Mouse (Mus musculus) testis, postnatal 10 days (tissue): ENCODE data around the gene Tmem191c.

Experiments used
- DNase-seq: peaks from one replicate; pipeline ENCODE4 v3.0.0; 2021; ENCODE audit warnings: low spot score

Tmem191c gene

DNA sequence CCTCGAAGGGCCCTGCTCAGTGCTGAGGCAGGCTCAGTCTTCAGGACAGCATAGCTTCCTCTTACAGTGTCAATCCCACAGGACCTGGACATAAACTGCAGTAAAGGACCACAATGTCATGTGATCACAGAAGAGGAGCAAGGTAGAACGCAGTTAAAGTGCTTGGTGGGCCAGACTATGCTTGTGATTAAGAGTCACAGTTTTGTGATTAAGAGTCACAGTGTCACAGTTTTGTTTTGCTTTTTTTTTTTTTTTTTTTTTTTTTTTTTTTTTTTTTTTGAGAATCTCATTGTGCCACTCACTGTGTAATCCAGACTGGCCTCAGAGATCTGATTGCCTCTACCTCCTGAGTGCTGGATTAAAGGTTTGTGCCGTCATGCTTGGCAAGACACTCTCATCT, 9.8 kb upstream of the Tmem191c start:
- no peak for DNase-seq

DNA sequence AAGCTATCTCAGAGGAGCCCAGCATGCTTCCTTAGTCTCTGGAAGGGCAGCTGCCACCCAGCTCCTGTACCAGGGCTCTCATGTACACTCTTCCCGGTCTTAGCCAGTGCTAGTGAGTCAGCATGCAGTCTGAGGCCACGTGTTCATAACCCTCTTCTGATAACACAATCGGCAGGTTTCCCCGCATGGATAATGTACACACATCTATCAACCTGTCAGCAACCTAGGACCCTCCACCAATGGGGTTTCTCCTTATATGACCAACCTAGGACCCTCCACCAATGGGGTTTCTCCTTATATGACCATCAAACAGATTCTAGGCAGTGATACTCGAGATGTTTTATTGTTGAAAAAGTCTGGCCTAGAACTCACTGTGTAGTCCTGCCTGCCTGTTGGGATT, 7.9 kb upstream of the Tmem191c start:
- no peak for DNase-seq

DNA sequence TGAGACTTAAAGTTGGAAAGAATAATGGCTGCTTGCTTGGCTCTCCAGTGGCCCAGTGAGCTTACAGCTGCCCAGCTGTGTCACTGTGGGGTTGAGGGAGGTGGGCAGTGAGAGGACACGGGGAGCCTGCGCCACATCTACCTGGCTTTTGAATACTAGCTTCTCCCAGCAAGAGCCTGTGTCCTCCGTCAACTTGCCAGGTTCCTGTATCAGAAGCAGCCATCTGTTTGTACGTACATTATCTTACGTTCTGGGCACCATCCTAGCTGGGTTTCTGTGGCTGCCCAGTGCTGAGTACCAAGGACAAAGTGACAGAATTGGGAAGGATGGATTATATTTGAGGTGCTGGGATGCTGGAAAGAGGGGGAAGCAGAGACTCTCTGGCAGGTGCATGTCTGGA, 6.0 kb upstream of the Tmem191c start:
- DNase-seq, result no peak

DNA sequence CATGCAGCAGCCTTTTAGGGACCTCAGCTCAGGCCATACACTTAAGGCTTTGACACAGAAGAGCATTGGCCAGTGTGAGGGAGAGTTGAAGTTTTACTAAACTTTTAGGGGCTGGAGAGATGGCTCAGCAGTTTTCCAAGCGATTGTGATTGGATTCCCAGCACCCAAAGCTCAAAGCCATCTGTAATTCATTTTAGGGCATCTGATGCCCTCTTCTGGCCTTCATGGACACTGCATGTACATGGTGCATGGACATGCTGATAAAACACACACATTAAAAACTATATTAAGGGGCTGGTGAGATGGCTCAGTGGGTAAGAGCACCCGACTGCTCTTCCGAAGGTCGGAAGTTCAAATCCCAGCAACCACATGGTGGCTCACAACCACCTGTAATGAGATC, 4.8 kb upstream of the Tmem191c start:
- DNase-seq, result no peak

DNA sequence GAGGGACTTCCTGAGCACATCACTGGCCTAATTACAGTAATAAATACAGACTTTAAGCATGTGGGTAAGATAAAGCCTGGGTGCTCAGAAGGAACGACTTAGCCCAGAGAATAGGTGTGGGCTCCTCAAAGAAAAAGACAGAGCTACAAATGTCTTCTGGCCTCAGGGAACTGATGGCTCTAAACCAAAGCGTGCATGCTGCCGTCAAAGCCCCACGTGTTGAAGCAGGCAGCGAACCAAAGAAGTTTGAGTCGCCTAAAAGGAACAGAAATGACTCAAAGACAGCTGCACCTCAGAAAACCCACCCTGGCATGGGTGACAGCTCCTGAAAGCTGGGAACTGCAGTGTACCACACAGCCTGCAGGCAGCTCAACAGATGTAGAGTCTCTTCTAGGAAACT, 4.0 kb upstream of the Tmem191c start:
- no peak for DNase-seq

DNA sequence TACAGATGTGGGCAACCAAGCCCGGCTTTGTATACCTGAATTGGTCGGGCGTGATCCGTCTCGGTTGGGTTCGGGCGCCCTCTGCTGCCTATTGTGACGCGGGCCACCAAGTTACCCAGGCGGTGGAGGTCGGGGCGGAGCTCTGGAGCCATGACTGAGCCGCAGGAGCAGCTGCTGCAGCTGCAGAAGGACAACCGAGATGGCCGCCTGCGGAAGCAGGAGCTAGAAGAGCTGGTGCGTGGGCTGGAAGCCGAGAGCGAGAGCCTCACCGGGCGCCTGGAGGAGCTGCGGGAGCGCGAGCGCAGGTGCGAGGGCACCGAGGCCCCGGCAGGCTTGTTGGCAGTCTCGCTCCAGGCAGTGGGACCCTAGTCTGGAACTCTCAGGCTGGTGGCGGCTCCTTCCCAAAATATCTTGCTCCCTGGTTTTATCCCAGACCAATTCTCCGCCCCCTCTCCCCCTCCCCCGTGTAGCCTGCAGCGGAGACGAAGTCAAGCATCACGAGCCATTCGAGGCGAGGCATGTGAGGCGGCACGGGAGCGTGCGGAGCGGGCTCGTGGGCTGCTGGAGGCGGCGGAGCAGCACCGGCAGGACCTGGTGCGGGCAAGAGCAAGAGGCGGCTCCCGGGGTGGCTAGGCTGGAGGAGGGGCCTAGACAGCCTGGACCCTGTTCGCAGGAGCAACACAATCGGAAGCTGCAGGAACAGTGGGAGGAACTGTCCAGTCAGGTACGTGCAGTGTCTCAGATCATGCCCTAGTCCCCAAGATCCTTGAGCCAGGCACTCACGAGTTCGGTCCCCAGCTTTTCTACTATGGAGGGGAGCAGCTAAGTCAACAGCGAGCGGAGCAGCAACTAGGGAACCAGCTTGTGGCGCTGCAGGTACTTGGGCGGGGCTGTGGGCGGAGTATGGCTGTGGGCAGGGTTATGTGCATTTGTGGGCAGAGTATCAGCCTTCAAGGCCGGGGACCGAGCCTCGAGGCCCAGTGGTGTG, 581 bp downstream of the Tmem191c start:
- peak; percentile 96 for DNase-seq

DNA sequence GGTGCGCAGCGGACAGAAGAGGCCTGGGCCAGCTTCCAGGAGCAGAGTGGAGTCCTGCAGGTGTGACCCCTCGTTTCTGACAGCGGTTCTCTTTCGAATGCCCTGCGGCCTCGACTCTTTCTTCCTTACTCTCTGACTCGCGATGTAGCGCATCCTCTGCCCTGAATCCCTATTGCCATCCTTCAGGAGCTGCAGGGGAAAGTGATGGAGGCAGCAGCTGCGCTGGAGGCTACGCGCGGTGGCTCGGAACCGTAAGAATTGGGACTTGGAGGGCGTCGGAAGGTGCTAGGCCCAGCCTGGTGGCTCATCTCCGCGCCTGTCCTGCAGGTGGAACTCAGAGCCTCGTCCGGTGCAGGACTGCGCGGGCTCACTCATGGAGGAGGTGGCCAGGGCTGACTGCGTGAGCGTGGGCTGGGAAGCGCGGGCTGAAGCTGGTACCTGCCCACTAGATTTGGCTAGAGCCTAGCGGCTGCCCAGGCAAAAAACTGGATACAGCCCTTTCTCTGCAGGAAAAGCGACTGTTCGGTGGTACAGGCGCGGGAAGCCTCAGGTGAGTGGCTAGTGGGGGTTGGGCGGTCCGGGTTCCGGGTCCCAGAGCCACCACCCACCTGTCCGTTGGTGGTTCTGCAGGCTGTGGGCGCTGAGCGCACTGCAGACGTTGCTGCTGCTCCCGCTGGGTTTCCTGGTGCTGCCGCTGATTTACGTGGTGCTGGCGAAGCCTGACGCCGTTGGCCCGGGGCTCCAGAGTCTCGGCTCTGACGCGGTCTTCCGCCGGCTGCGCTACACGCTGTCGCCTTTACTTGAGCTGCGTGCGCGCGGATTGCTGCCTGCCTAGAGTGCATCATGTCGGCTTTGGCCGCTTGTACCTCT, 1.7 kb downstream of the Tmem191c start:
- peak; percentile 53 for DNase-seq

DNA sequence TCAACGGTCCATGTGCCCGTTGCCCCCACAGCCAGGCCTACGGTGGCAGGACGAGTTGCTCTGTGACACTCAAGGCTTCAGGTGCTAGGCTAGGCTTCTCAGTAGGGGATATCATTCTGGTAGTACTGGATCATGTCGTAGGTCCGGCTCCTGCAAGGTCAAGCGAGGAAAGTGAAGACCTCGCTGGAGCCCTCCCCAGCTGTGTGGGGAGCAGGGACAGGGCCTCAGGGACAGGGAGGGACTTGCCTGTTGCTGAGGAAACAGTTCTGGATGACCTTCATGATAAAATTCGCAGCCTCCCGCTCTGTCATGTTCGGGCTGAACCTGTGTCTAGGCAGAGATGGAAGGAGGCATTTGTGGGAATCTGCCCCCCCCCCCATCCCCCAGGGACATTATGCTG, 4.6 kb downstream of the Tmem191c start:
- no peak for DNase-seq

DNA sequence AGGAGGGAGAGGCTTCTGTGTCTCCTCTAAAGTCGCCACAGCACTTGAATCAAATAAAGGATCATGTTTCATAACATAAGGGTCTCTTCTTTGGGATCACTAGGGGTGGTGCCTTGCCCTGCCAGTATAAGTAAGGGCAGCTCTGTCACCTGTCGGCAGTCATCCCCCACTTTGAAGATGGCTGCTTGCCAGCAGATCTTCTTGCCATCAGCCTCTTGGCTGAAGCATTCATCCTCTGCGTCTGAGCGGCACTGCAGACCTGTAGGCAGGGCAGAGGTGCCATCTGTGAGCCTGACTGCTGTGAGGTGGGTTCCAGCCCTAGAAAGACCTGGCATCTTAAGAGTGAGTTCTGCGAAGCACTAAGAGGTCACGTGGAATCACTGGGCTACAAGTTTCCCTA, 7.3 kb downstream of the Tmem191c start:
- DNase-seq, result no peak

DNA sequence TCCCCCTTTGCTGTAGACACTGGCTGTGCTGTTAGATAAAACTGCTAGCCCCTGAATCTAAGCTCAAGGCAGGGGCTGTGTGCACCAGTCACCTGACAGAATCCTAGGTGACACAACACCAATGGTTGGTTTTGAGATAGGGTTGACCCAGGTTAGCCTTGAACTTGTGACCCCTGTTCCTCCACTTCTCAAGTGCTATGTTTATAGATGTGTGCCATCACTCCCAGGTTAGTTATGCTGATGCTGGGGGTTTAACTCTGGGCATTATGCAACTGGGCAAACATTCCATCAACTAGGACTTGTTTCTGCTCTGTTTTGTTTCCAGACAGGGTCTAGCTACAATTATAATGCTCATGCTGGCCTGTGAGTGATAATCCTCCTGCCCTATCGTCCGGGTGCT, 11.2 kb downstream of the Tmem191c start:
- no peak for DNase-seq

DNA sequence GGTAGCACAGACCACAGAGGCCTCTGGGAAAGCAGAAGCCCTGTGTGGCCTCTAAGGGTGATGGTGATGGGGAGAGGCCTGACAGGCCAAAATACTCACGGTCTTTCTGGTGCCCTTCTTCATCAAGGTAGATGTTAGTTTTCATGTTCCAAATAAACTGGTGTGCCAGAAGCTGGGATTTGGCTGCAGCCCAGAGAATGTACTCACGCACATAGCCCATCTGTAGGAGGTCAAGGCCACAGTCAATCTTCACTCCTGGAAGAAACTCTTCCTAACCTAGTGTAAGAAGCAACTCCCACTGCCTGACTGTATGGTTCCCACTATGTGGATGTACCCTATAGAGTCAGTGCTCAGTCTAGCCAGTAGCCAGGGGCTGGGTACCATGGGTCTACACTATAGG, 15.1 kb downstream of the Tmem191c start:
- DNase-seq, result no peak

DNA sequence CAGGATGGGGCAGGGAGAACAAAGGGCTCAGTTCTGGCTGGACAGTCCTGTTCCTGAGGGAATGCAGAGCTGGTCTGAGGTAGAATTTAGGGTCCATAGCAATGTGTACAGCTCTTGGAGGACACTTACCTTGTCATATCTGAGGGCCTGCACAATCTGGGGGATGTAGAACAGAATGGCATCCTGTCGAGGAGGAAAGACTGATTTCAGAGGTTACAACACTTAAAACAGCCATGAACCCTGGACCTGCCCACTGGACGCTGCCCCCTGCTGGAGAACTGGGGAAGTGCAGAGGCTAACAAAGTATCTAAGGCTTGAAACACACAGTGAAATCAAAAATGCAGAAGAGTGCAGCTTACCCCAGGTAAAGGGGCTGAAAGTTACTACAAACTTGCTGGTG, 16.9 kb downstream of the Tmem191c start:
- DNase-seq, result peak; percentile 88

DNA sequence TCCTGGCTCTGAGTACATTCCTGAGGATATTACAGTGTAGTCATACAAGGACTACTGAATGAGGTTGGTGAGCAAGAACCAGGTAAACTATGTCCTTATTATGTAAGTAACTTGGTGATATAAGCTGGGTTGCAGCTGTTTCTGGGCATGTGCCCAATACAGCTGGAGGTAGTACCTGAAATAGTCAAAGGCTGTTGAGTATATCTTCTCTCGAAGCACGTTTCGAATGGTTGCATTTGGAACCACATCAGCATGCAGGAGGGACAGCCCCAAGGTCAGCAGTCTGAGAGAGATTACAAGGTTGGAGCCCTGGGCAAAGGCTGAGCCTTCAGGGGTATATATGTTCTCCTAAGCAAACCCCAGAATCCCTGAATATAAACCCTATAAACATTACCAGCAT, 24.9 kb downstream of the Tmem191c start:
- no peak for DNase-seq

DNA sequence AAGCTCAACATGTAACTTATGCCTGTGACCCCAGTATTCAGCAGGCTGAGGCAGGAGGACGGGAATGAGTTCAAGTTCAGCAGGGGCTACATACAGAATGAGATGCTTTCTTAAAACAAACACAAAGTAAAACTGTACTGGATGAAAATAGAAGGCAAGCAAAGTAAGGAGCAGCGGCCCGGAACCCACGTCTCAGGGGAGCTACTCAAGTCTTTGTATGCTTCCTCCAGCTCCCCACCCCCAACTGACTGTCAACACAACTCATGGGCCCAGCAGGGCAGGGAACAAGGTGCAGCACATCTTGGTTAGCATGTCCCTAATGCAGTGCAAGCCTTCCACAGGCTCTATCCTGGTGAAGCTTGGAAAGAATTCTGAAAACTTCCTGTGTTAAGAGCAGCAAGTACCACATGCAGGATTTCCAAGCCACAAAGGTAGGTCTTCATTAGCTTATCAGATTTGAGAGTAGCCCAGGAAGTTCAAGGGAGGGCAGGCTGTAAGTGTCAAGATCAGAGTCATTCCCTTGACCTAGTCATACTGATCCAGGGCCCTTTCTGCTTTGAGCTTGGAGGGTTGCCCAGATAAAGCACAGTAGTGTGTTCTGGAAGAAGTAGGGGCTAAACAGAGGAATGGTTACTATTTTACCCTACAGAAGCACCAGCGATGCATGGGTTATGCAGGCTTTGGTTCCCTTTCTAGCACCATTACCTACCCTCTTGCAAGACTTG, 27.8 kb downstream of the Tmem191c start:
- no peak for DNase-seq

DNA sequence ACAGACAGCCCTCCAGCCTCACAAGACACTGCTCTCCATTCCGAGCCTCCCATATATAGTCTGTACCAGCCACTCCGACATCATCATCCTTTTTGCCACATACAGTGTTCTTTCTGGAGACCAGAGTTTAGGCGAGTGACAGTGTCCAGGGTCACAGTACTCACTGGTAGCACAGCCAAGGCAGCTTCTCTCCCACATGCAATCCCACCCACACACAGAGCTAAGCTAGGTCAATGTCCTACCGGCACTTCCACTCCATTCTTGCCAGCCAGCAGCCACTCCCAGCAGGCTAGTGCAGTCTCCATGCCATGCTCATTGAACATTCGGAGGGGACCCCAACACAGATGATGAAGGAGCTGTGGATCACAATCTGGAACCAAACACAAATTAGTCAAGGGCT, 31.6 kb downstream of the Tmem191c start:
- DNase-seq, result no peak

DNA sequence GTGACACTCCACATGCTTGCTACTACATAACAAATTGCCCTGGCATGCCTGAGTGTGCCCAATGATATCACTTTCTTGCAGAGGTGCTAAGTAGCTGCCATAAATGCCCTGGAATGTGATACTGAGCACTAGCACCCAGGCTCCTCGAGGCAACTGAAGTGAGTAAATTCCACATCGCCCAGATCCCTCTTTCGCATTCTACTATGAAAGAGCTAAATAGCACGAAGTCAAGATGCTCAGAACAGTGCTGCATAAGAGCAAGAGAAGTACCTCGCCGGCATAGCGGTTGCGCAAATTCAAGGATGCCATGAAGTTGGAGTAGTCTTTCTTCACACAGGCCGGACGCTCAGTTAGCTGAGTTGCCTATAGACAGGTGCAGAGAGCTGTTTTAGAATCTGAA, 33.2 kb downstream of the Tmem191c start:
- DNase-seq, result no peak

DNA sequence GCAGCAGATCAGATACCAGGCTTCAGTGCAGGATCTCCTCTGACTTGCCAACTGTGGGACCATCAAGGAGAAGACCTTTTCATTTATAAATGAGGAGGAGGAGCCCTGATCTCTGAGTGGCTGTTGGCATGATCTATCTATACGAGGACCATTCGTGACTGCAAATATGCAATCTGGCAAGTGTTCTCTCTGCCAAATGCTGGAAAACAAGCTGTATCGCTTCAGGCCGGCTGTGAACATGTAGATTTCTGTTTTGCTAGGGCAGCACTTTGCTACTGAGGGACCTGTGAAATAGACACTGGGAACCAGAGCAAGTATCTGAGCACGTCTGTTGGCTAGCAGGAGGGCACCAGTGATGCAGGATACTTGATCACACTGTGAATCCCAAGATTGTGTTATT, 36.7 kb downstream of the Tmem191c start:
- no peak for DNase-seq

DNA sequence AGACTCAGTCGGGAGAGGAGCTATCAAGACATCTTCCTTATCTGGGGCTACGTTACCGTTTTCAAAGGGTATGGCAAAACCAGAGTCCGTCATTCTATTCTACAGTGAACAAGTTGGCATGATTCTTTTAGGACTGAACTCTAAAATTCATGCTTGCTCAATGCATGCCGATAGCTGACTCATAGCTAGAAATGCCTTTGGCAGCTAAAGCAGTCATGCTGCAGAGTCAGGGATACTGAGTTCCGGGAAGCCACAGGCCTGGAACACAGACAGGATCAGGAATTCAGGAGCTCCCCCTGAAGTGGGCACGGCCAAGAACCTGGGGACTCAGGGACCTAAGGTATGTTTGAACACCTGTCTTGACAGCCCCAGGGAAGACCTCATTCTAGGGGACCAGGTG, 40.7 kb downstream of the Tmem191c start:
- no peak for DNase-seq

DNA sequence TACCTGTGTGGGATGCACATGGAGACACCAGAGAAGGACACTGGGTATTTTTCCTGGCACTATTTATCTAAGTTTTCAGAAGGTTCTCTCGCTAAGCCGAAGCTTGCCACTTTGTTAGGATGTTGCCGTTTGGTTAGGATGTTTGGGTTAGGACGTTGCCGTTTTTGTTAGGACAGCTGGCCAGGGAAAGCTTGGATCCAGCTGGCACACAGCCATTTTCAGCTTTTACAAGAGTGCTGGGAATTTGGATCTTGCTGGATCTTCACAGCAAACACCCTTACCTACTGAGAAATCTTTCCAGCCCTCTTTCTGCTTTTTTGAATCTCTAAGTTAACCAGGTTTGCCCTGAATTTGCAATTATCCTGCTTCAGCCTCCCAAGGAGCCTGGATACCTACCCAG, 45.6 kb downstream of the Tmem191c start:
- no peak for DNase-seq

DNA sequence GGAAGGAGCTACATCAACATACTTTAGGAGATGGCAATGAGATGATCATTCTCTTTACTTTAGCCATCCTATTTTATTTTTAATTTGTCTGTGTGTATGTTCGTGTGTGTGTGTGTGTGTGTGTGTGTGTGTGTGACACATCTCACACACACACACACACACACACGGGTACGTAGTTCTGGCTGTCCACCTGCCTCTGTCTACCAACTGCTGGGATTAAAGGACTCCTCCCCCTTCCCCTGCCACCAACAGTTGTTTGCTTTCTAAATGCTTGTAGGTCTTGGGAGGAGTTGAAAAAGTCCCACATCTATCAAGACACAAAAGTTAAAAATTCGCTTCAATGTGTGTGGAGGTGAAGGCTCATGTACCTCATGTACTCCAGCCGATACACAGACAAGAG, 48.9 kb downstream of the Tmem191c start:
- DNase-seq, result no peak

DNA sequence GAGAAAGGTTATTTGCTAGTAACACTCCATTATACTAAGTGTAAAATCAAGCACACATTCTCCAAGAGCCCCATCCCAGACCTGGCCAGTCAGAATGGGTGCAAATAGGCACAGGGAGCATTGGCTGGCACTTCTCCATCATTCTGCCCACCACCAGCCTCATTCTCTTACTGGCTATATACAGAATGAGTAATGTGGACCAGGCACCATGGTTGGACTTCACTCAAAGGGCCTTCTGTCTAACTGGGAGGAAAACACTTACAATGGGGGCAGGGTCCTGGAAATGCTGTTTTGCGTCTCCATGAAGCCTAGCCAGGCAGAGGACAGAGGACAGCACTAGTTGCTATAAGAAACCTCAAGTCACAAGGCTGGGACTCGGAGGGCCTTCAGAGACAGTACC, 50.2 kb downstream of the Tmem191c start:
- no peak for DNase-seq

DNA sequence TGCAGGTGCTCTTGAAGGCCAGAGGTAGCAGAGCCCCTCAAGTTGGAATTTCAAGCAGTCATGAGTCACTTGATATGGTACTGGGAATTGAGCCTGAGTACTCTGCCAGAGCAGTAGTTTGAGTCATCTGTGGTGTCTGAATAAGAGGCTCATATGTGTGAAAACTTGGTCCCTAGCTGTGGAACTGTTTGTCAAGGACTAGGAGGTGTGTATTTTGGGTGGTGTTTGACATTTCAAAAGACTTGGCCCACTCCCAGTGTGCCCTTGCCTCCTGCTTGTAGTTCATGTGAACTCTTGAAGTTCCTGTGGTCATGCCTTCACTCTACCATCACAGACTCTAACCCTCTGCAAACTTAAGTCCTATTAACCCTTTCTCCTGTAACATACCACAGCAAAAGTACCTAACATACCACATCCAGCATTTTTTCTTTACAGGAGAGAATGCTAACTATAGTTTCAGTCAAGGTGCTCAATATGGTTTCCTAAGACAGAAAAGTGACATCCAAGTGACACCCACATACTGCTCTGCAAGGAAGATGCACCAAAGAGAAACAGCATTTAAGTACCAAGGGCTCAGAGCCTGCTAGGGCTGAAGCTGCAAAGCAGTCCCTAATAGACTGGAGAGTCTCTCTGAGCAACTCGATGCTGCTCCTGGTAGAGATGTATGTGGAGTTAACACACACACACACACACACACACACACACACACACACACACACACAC, 54.1 kb downstream of the Tmem191c start:
- no peak for DNase-seq
